Mouse (Mus musculus) MEL (cell line): Measurements from ENCODE around the gene Ypel3. TPM values are rescaled to one million over a fixed set of nuclear protein-coding genes. Genes with fewer than 3 reads are reported as not detected.

Experiments
- DNase-seq: peaks from one replicate; pipeline ENCODE4 v3.0.0; 2011; ENCODE audit warnings: low read depth, low spot score
- H3K27ac ChIP-seq: 2 replicates; pipeline ENCODE4 v1.5.1; 2012; ENCODE audit warnings: low read depth, mild to moderate bottlenecking, control low read depth, low read length, moderate library complexity; ENCODE audit not compliant: control insufficient read depth
- H3K27me3 ChIP-seq, 2 experiments: fragments of 150-350 bp in 1 of 2; sonication (generic) in 1 of 2; 2 replicates each; pipeline ENCODE4 v1.6.1; 2012; ENCODE audit warnings: low read length in 2 of 2, mild to moderate bottlenecking in 2 of 2, improper control_type of control experiment in 1 of 2, moderate library complexity in 1 of 2; ENCODE audit not compliant: insufficient read depth in 2 of 2, control insufficient read depth in 1 of 2
- H3K36me3 ChIP-seq, 2 experiments: 2 replicates each; pipeline ENCODE4 v1.6.1; 2012 to 2014; ENCODE audit warnings: low read length in 2 of 2, improper control_type of control experiment in 1 of 2, inconsistent platforms in 1 of 2, mild to moderate bottlenecking in 1 of 2; ENCODE audit not compliant: insufficient read depth in 2 of 2, control insufficient read depth in 1 of 2
- H3K4me1 ChIP-seq, 2 experiments: fragments of 150-350 bp in 1 of 2; sonication (generic) in 1 of 2; 2 replicates each; pipeline ENCODE4 v1.6.1; 2012; ENCODE audit warnings: low read length in 2 of 2, improper control_type of control experiment in 1 of 2, mild to moderate bottlenecking in 1 of 2; ENCODE audit not compliant: insufficient read depth in 2 of 2, control insufficient read depth in 1 of 2
- H3K4me3 ChIP-seq, 2 experiments: fragments of 150-350 bp in 1 of 2; sonication (generic) in 1 of 2; 2 replicates each; pipeline ENCODE4 v1.5.1; 2012; ENCODE audit warnings: low read depth in 2 of 2, low read length in 2 of 2, mild to moderate bottlenecking in 2 of 2, moderate library complexity in 2 of 2, control low read depth in 1 of 2, improper control_type of control experiment in 1 of 2; ENCODE audit not compliant: control insufficient read depth in 1 of 2, insufficient read depth in 1 of 2
- H3K79me2 ChIP-seq: 2 replicates; pipeline ENCODE4 v1.6.1; 2012; ENCODE audit warnings: mild to moderate bottlenecking, low read length, moderate library complexity; ENCODE audit not compliant: control insufficient read depth, poor library complexity, insufficient read depth
- H3K9ac ChIP-seq: 2 replicates; pipeline ENCODE4 v1.6.1; 2012; ENCODE audit warnings: low read depth, mild to moderate bottlenecking, control low read depth, low read length, moderate library complexity; ENCODE audit not compliant: control insufficient read depth, poor library complexity, severe bottlenecking
- H3K9me3 ChIP-seq: fragments of 150-350 bp; sonication (generic); replicated peaks from 2 replicates; pipeline ENCODE4 v1.6.1; 2012; ENCODE audit warnings: mild to moderate bottlenecking, low read length, improper control_type of control experiment, moderate library complexity; ENCODE audit not compliant: insufficient read depth
- BHLHE40 ChIP-seq: IDR thresholded peaks from 2 replicates; pipeline ENCODE4 v1.6.1; 2012; ENCODE audit warnings: low read depth, mild to moderate bottlenecking, inconsistent platforms, low read length, improper control_type of control experiment, borderline replicate concordance
- CHD1 ChIP-seq: IDR thresholded peaks from 2 replicates; pipeline ENCODE4 v1.6.1; 2012; ENCODE audit warnings: low read depth, mild to moderate bottlenecking, inconsistent platforms, low read length, improper control_type of control experiment
- E2F4 ChIP-seq: IDR thresholded peaks from 2 replicates; pipeline ENCODE4 v1.6.1; 2011; ENCODE audit warnings: low read depth, low read length, improper control_type of control experiment, borderline replicate concordance
- EP300 ChIP-seq, 2 experiments: IDR thresholded peaks; 2 replicates each; pipeline ENCODE4 v1.6.1; 2011; ENCODE audit warnings: improper control_type of control experiment in 2 of 2, low read length in 2 of 2, low read depth in 1 of 2, mild to moderate bottlenecking in 1 of 2
- ETS1 ChIP-seq: IDR thresholded peaks from 2 replicates; pipeline ENCODE4 v1.6.1; 2012; ENCODE audit warnings: low read depth, mild to moderate bottlenecking, inconsistent platforms, low read length, improper control_type of control experiment, moderate library complexity
- GABPA ChIP-seq: IDR thresholded peaks from 2 replicates; pipeline ENCODE4 v1.6.1; 2012; ENCODE audit warnings: low read depth, mild to moderate bottlenecking, inconsistent platforms, low read length, improper control_type of control experiment, moderate library complexity
- GATA1 ChIP-seq: IDR thresholded peaks from 2 replicates; pipeline ENCODE4 v1.6.1; 2011; ENCODE audit warnings: low read depth, low read length, improper control_type of control experiment
- KAT2A ChIP-seq: conservative IDR thresholded peaks from 2 replicates; pipeline ENCODE4 v1.6.1; 2012; ENCODE audit warnings: low read depth, low read length, improper control_type of control experiment, inconsistent platforms
- MAFK ChIP-seq: IDR thresholded peaks from 2 replicates; pipeline ENCODE4 v1.6.1; 2011; ENCODE audit warnings: low read depth, mild to moderate bottlenecking, low read length, improper control_type of control experiment, borderline replicate concordance
- MEF2A ChIP-seq: IDR thresholded peaks from 2 replicates; pipeline ENCODE4 v1.6.1; 2014; ENCODE audit warnings: low read depth, mild to moderate bottlenecking, inconsistent platforms, low read length, improper control_type of control experiment; ENCODE audit not compliant: poor library complexity, insufficient replicate concordance, severe bottlenecking; ENCODE audit errors: extremely low read depth
- MYC ChIP-seq: IDR thresholded peaks from 2 replicates; pipeline ENCODE4 v1.6.1; 2011; ENCODE audit warnings: low read depth, mild to moderate bottlenecking, low read length, improper control_type of control experiment, moderate library complexity
- NRF1 ChIP-seq: IDR thresholded peaks from 2 replicates; pipeline ENCODE4 v1.6.1; 2014; ENCODE audit warnings: low read depth, mild to moderate bottlenecking, inconsistent platforms, low read length, improper control_type of control experiment, moderate library complexity; ENCODE audit not compliant: poor library complexity, insufficient read depth, severe bottlenecking
- POLR2A ChIP-seq, 2 experiments: IDR thresholded peaks; 2 replicates each; pipeline ENCODE4 v1.6.1; 2011 to 2012; ENCODE audit warnings: low read length in 2 of 2, mild to moderate bottlenecking in 2 of 2, control low read depth in 1 of 2, improper control_type of control experiment in 1 of 2, low read depth in 1 of 2, moderate library complexity in 1 of 2; ENCODE audit not compliant: control insufficient read depth in 1 of 2, insufficient read depth in 1 of 2, poor library complexity in 1 of 2
- POLR2AphosphoS5 ChIP-seq: IDR thresholded peaks from 2 replicates; pipeline ENCODE4 v1.6.1; 2012; ENCODE audit warnings: low read depth, borderline replicate concordance, mild to moderate bottlenecking, inconsistent platforms, low read length, moderate library complexity, mixed read lengths
- TAL1 ChIP-seq: IDR thresholded peaks from 2 replicates; pipeline ENCODE4 v1.6.1; 2012; ENCODE audit warnings: mild to moderate bottlenecking, inconsistent platforms, low read length, moderate library complexity, mixed read lengths
- TBP ChIP-seq: IDR thresholded peaks from 2 replicates; pipeline ENCODE4 v1.8.0; 2011; ENCODE audit warnings: low read depth, low read length, improper control_type of control experiment
- TCF12 ChIP-seq: IDR thresholded peaks from 2 replicates; pipeline ENCODE4 v1.6.1; 2014; ENCODE audit warnings: low read depth, mild to moderate bottlenecking, inconsistent platforms, low read length, improper control_type of control experiment, moderate library complexity
- USF1 ChIP-seq: IDR thresholded peaks from 2 replicates; pipeline ENCODE4 v1.6.1; 2014; ENCODE audit warnings: low read depth, mild to moderate bottlenecking, inconsistent platforms, low read length, improper control_type of control experiment, moderate library complexity
- ZNF384 ChIP-seq: IDR thresholded peaks from 2 replicates; pipeline ENCODE4 v1.6.1; 2012; ENCODE audit warnings: low read depth, mild to moderate bottlenecking, inconsistent platforms, low read length, improper control_type of control experiment
- polyA plus RNA-seq, 2 experiments: library from polyadenylated mRNA; stranded (reverse) in 1 of 2; unstranded in 1 of 2; fragments of >175 nt in 1 of 2; fragments of >200 nt in 1 of 2; gene quantifications; 2 replicates each; pipeline versions ENCODE4 v1.2.1 to v1.2.4; 2012; ENCODE audit warnings: low replicate concordance in 2 of 2, low read depth in 1 of 2; ENCODE audit not compliant: insufficient read length in 2 of 2, insufficient read depth in 1 of 2, missing spikeins in 1 of 2
- total RNA-seq: library from RNA; depleted of rRNA; stranded (reverse); fragments of 300-350 nt; gene quantifications from 2 replicates; pipeline ENCODE4 v1.2.3, GENCODE M21; 2012

Gene Ypel3
- total and polyA plus RNA-seq, 3 experiments: 2.1 to 12.6 TPM; not detected in 1

- peaks cover 0 to 2% of the 10 kb centered on the region in 2 experiments; a peak in 2 of 4 replicates for H3K36me3 ChIP-seq
- TF ChIP-seq USF1 (no peak), MYC (no peak), EP300 (IDR thresholded peaks at IDR 0.05; ENCODE audit: low read depth in 1 of 2, low read length in 2 of 2) (0 out of 4 replicates have a peak, but pooled peaks of 1 of the 2 experiments have one; percentile 10)
- H3K79me2 ChIP-seq: no peaks in the 10 kb centered on the region; the same call in 1 of the 2 replicates
- H3K27me3 ChIP-seq: no peaks in the 10 kb centered on the region
- H3K4me3 ChIP-seq: no peak overlapping the region
- no peaks in the 10 kb centered on the region for H3K9me3 ChIP-seq
- peaks cover 0 to 9% of the 10 kb centered on the region in 2 experiments; a peak in 3 of 4 replicates for H3K4me1 ChIP-seq
- H3K27ac ChIP-seq: no peak overlapping the region
- no peak for DNase-seq
- no peak overlapping the region for H3K9ac ChIP-seq
Observed at GRCm38 (mm10) chr7:126762471-126763008, 14.2 kb upstream of the Ypel3 start.

- Histone ChIP-seq H3K27ac (no peak overlapping the region), H3K9me3 (no peaks in the 10 kb centered on the region), H3K4me3 (no peak overlapping the region), H3K9ac (no peak overlapping the region), H3K36me3 (peaks cover 0 to 2% of the 10 kb centered on the region in 2 experiments; a peak in 1 of 4 replicates), H3K79me2 (no peaks in the 10 kb centered on the region), H3K4me1 (peaks cover 5 to 10% of the 10 kb centered on the region in 2 experiments; a peak in 3 of 4 replicates), H3K27me3 (no peaks in the 10 kb centered on the region)
- no peak for TF ChIP-seq GABPA
- no peak for DNase-seq
Observed at GRCm38 (mm10) chr7:126765540-126765939, 11.2 kb upstream of the Ypel3 start.

GRCm38 (mm10) chr7:126766201-126766600, 10.6 kb upstream of the Ypel3 start, which contains the start of gene Gdpd3:
Gdpd3 (plus strand) TSS chr7:126766334.
- no peak for TF ChIP-seq MAFK
- no peak for TF ChIP-seq TCF12
- Histone ChIP-seq H3K4me1 (peaks cover 5 to 10% of the 10 kb centered on the region in 2 experiments; a peak in 1 of 4 replicates), H3K27ac (no peak within 1 kb of the TSS), H3K9ac (no peak within 1 kb of the TSS), H3K36me3 (peaks cover 0 to 3% of the 10 kb centered on the region in 2 experiments; a peak in 1 of 4 replicates), H3K9me3 (no peaks in the 10 kb centered on the region), H3K79me2 (no peaks in the 10 kb centered on the region), H3K4me3 (no peak within 1 kb of the TSS), H3K27me3 (no peaks in the 10 kb centered on the region)
- no peak for DNase-seq

GRCm38 (mm10) chr7:126767001-126767400, 9.8 kb upstream of the Ypel3 start:
- Histone ChIP-seq H3K27me3 (no peaks in the 10 kb centered on the region), H3K27ac (no peak overlapping the region), H3K79me2 (no peaks in the 10 kb centered on the region), H3K9ac (no peak overlapping the region), H3K9me3 (no peaks in the 10 kb centered on the region), H3K4me3 (no peak overlapping the region), H3K4me1 (peaks cover 5 to 10% of the 10 kb centered on the region in 2 experiments; a peak in 1 of 4 replicates), H3K36me3 (peaks cover 0 to 8% of the 10 kb centered on the region in 2 experiments; a peak in 2 of 4 replicates)
- DNase-seq: no peak
- TF ChIP-seq KAT2A (no peak), TAL1 (no peak), ZNF384 (no peak), MEF2A (no peak), POLR2A (IDR thresholded peaks at IDR 0.05; ENCODE audit: control insufficient read depth in 1 of 2, insufficient read depth in 1 of 2, low read depth in 1 of 2, low read length in 2 of 2, poor library complexity in 1 of 2) (no peak), NRF1 (no peak), GATA1 (no peak), E2F4 (no peak), BHLHE40 (no peak), TBP (no peak), POLR2AphosphoS5 (no peak), CHD1 (no peak), ETS1 (no peak)
